Mouse (Mus musculus) MEL (cell line): ENCODE data around the gene Spice1. TPM values are rescaled to one million over a fixed set of nuclear protein-coding genes. Genes with fewer than 3 reads are reported as not detected.

ENCODE experiments used
- DNase-seq: peaks from one replicate; pipeline ENCODE4 v3.0.0; 2011; ENCODE audit warnings: low read depth, low spot score
- H3K27ac ChIP-seq: 2 replicates; pipeline ENCODE4 v1.5.1; 2012; ENCODE audit warnings: low read depth, mild to moderate bottlenecking, control low read depth, low read length, moderate library complexity; ENCODE audit not compliant: control insufficient read depth
- H3K27me3 ChIP-seq, 2 experiments: fragments of 150-350 bp in 1 of 2; sonication (generic) in 1 of 2; 2 replicates each; pipeline ENCODE4 v1.6.1; 2012; ENCODE audit warnings: low read length in 2 of 2, mild to moderate bottlenecking in 2 of 2, improper control_type of control experiment in 1 of 2, moderate library complexity in 1 of 2; ENCODE audit not compliant: insufficient read depth in 2 of 2, control insufficient read depth in 1 of 2
- H3K36me3 ChIP-seq, 2 experiments: 2 replicates each; pipeline ENCODE4 v1.6.1; 2012 to 2014; ENCODE audit warnings: low read length in 2 of 2, improper control_type of control experiment in 1 of 2, inconsistent platforms in 1 of 2, mild to moderate bottlenecking in 1 of 2; ENCODE audit not compliant: insufficient read depth in 2 of 2, control insufficient read depth in 1 of 2
- H3K4me1 ChIP-seq, 2 experiments: fragments of 150-350 bp in 1 of 2; sonication (generic) in 1 of 2; 2 replicates each; pipeline ENCODE4 v1.6.1; 2012; ENCODE audit warnings: low read length in 2 of 2, improper control_type of control experiment in 1 of 2, mild to moderate bottlenecking in 1 of 2; ENCODE audit not compliant: insufficient read depth in 2 of 2, control insufficient read depth in 1 of 2
- H3K4me3 ChIP-seq, 2 experiments: fragments of 150-350 bp in 1 of 2; sonication (generic) in 1 of 2; 2 replicates each; pipeline ENCODE4 v1.5.1; 2012; ENCODE audit warnings: low read depth in 2 of 2, low read length in 2 of 2, mild to moderate bottlenecking in 2 of 2, moderate library complexity in 2 of 2, control low read depth in 1 of 2, improper control_type of control experiment in 1 of 2; ENCODE audit not compliant: control insufficient read depth in 1 of 2, insufficient read depth in 1 of 2
- H3K79me2 ChIP-seq: 2 replicates; pipeline ENCODE4 v1.6.1; 2012; ENCODE audit warnings: mild to moderate bottlenecking, low read length, moderate library complexity; ENCODE audit not compliant: control insufficient read depth, poor library complexity, insufficient read depth
- H3K9ac ChIP-seq: 2 replicates; pipeline ENCODE4 v1.6.1; 2012; ENCODE audit warnings: low read depth, mild to moderate bottlenecking, control low read depth, low read length, moderate library complexity; ENCODE audit not compliant: control insufficient read depth, poor library complexity, severe bottlenecking
- H3K9me3 ChIP-seq: fragments of 150-350 bp; sonication (generic); replicated peaks from 2 replicates; pipeline ENCODE4 v1.6.1; 2012; ENCODE audit warnings: mild to moderate bottlenecking, low read length, improper control_type of control experiment, moderate library complexity; ENCODE audit not compliant: insufficient read depth
- CHD2 ChIP-seq: IDR thresholded peaks from 2 replicates; pipeline ENCODE4 v1.6.1; 2011; ENCODE audit warnings: low read length, improper control_type of control experiment
- E2F4 ChIP-seq: IDR thresholded peaks from 2 replicates; pipeline ENCODE4 v1.6.1; 2011; ENCODE audit warnings: low read depth, low read length, improper control_type of control experiment, borderline replicate concordance
- EP300 ChIP-seq, 2 experiments: IDR thresholded peaks; 2 replicates each; pipeline ENCODE4 v1.6.1; 2011; ENCODE audit warnings: improper control_type of control experiment in 2 of 2, low read length in 2 of 2, low read depth in 1 of 2, mild to moderate bottlenecking in 1 of 2
- HCFC1 ChIP-seq: IDR thresholded peaks from 2 replicates; pipeline ENCODE4 v1.6.1; 2012; ENCODE audit warnings: low read depth, mild to moderate bottlenecking, inconsistent platforms, low read length, improper control_type of control experiment, moderate library complexity
- JUND ChIP-seq: IDR thresholded peaks from 2 replicates; pipeline ENCODE4 v1.6.1; 2011; ENCODE audit warnings: low read depth, mild to moderate bottlenecking, improper control_type of control experiment, low read length
- KAT2A ChIP-seq: conservative IDR thresholded peaks from 2 replicates; pipeline ENCODE4 v1.6.1; 2012; ENCODE audit warnings: low read depth, low read length, improper control_type of control experiment, inconsistent platforms
- MAX ChIP-seq: IDR thresholded peaks from 2 replicates; pipeline ENCODE4 v1.6.1; 2011; ENCODE audit warnings: low read length, improper control_type of control experiment
- MAZ ChIP-seq: IDR thresholded peaks from 2 replicates; pipeline ENCODE4 v1.6.1; 2012; ENCODE audit warnings: low read depth, mild to moderate bottlenecking, inconsistent platforms, low read length, improper control_type of control experiment
- MEF2A ChIP-seq: IDR thresholded peaks from 2 replicates; pipeline ENCODE4 v1.6.1; 2014; ENCODE audit warnings: low read depth, mild to moderate bottlenecking, inconsistent platforms, low read length, improper control_type of control experiment; ENCODE audit not compliant: poor library complexity, insufficient replicate concordance, severe bottlenecking; ENCODE audit errors: extremely low read depth
- MYB ChIP-seq: IDR thresholded peaks from 2 replicates; pipeline ENCODE4 v1.6.1; 2011; ENCODE audit warnings: mild to moderate bottlenecking, low read depth, low read length, improper control_type of control experiment
- POLR2AphosphoS2 ChIP-seq: IDR thresholded peaks from 2 replicates; pipeline ENCODE4 v1.6.1; 2011; ENCODE audit warnings: low read length, improper control_type of control experiment
- RCOR1 ChIP-seq: IDR thresholded peaks from 2 replicates; pipeline ENCODE4 v1.6.1; 2012; ENCODE audit warnings: low read depth, mild to moderate bottlenecking, inconsistent platforms, low read length, improper control_type of control experiment
- SIN3A ChIP-seq: IDR thresholded peaks from 2 replicates; pipeline ENCODE4 v1.6.1; 2012; ENCODE audit warnings: low read length, improper control_type of control experiment, inconsistent platforms
- SMC3 ChIP-seq: IDR thresholded peaks from 2 replicates; pipeline ENCODE4 v1.6.1; 2011; ENCODE audit warnings: low read depth, low read length, improper control_type of control experiment
- TAL1 ChIP-seq: IDR thresholded peaks from 2 replicates; pipeline ENCODE4 v1.6.1; 2012; ENCODE audit warnings: mild to moderate bottlenecking, inconsistent platforms, low read length, moderate library complexity, mixed read lengths
- TBP ChIP-seq: IDR thresholded peaks from 2 replicates; pipeline ENCODE4 v1.8.0; 2011; ENCODE audit warnings: low read depth, low read length, improper control_type of control experiment
- USF1 ChIP-seq: IDR thresholded peaks from 2 replicates; pipeline ENCODE4 v1.6.1; 2014; ENCODE audit warnings: low read depth, mild to moderate bottlenecking, inconsistent platforms, low read length, improper control_type of control experiment, moderate library complexity
- USF2 ChIP-seq, 2 experiments: IDR thresholded peaks; 2 replicates each; pipeline ENCODE4 v1.6.1; 2011 to 2012; ENCODE audit warnings: improper control_type of control experiment in 2 of 2, low read length in 2 of 2, borderline replicate concordance in 1 of 2, inconsistent platforms in 1 of 2, low read depth in 1 of 2, mild to moderate bottlenecking in 1 of 2; ENCODE audit not compliant: insufficient read depth in 1 of 2
- ZKSCAN1 ChIP-seq: IDR thresholded peaks from 2 replicates; pipeline ENCODE4 v1.6.1; 2012; ENCODE audit warnings: low read depth, mild to moderate bottlenecking, inconsistent platforms, low read length, improper control_type of control experiment, moderate library complexity
- polyA plus RNA-seq, 2 experiments: library from polyadenylated mRNA; stranded (reverse) in 1 of 2; unstranded in 1 of 2; fragments of >175 nt in 1 of 2; fragments of >200 nt in 1 of 2; gene quantifications; 2 replicates each; pipeline versions ENCODE4 v1.2.1 to v1.2.4; 2012; ENCODE audit warnings: low replicate concordance in 2 of 2, low read depth in 1 of 2; ENCODE audit not compliant: insufficient read length in 2 of 2, insufficient read depth in 1 of 2, missing spikeins in 1 of 2
- total RNA-seq: library from RNA; depleted of rRNA; stranded (reverse); fragments of 300-350 nt; gene quantifications from 2 replicates; pipeline ENCODE4 v1.2.3, GENCODE M21; 2012

Gene Spice1
- total and polyA plus RNA-seq, 3 experiments: 14.8 to 24.1 TPM; not detected in 1

GRCm38 (mm10) chr16:44417596-44417995, 70.7 kb downstream of the Spice1 start:
- peaks cover 0 to 7% of the 10 kb centered on the region in 2 experiments; a peak in 3 of 4 replicates for H3K27me3 ChIP-seq
- no peak overlapping the region for H3K4me3 ChIP-seq
- no peak overlapping the region for H3K27ac ChIP-seq
- no peaks in the 10 kb centered on the region for H3K4me1 ChIP-seq
- H3K9ac ChIP-seq: no peak overlapping the region
- DNase-seq: no peak
- no peaks in the 10 kb centered on the region for H3K9me3 ChIP-seq
- no peaks in the 10 kb centered on the region for H3K36me3 ChIP-seq
- no peaks in the 10 kb centered on the region for H3K79me2 ChIP-seq
- no peak for TF ChIP-seq CHD2
- no peak for TF ChIP-seq SMC3
- TF ChIP-seq MAZ: no peak
- no peak for TF ChIP-seq HCFC1
- TF ChIP-seq ZKSCAN1: no peak
- no peak for TF ChIP-seq MYB
- no peak for TF ChIP-seq TAL1
- no peak for TF ChIP-seq MAX
- no peak for TF ChIP-seq USF2 (IDR thresholded peaks at IDR 0.05; ENCODE audit: borderline replicate concordance in 1 of 2, insufficient read depth in 1 of 2, low read depth in 1 of 2, low read length in 2 of 2)
- TF ChIP-seq MEF2A: no peak
- no peak for TF ChIP-seq JUND
- no peak for TF ChIP-seq EP300 (IDR thresholded peaks at IDR 0.05; ENCODE audit: low read depth in 1 of 2, low read length in 2 of 2)
- no peak for TF ChIP-seq POLR2AphosphoS2
- no peak for TF ChIP-seq USF1
- no peak for TF ChIP-seq RCOR1
- no peak for TF ChIP-seq KAT2A
- no peak for TF ChIP-seq E2F4
- TF ChIP-seq TBP: no peak
- TF ChIP-seq, all 39 proteins: peak for 0

- Histone ChIP-seq H3K9me3 (no peaks in the 10 kb centered on the region), H3K9ac (no peak overlapping the region), H3K27me3 (peaks cover 0 to 2% of the 10 kb centered on the region in 2 experiments; a peak in 3 of 4 replicates), H3K4me3 (no peak overlapping the region), H3K4me1 (no peaks in the 10 kb centered on the region), H3K79me2 (no peaks in the 10 kb centered on the region), H3K27ac (no peak overlapping the region), H3K36me3 (no peaks in the 10 kb centered on the region)
- TF ChIP-seq TBP: no peak
- TF ChIP-seq SIN3A: no peak
- DNase-seq: no peak
Observed at GRCm38 (mm10) chr16:44421735-44422134, 74.8 kb downstream of the Spice1 start.
